Mouse (Mus musculus) adrenal gland, adult 2 months (tissue): ENCODE measurements around the gene Nomo1. TPM values are rescaled to one million over a fixed set of nuclear protein-coding genes. Genes with fewer than 3 reads are reported as not detected.

Experiments used
- DNase-seq: peaks from one replicate; pipeline ENCODE4 v3.0.0; 2021
- long read RNA-seq: library from polyadenylated mRNA; stranded (forward); transcript quantifications from one replicate; pipeline ENCODE4 v2.0.0, GENCODE M21; 2021
- polyA plus RNA-seq: library from polyadenylated mRNA; depleted of rRNA; stranded (reverse); fragments of >200 nt; gene quantifications from 2 replicates; pipeline ENCODE4 v1.2.3, GENCODE M21; 2012; rRNA removed
- total RNA-seq, 2 experiments: library from RNA; stranded (reverse); gene quantifications; 2 replicates each; pipeline ENCODE4 v1.2.3; 2021

The Nomo1 gene
- total RNA-seq = 10 to 100 TPM; 58.7 to 65.3 TPM
- polyA plus RNA-seq = 25.1 and 34.3 TPM in 2 replicates
- long read RNA-seq, full-length matches to known transcripts = 30 of 45 reads
- long read RNA-seq, partial matches to known transcripts = 14 of 45 reads
- long read RNA-seq, other reads (novel, unspliced or antisense) = 1 of 45 reads

GRCm38 (mm10) chr7:46033109-46033869 is at the start of gene Nomo1:
Nomo1 (plus strand) TSS chr7:46033698.
- peak; percentile 98 for DNase-seq

DNA sequence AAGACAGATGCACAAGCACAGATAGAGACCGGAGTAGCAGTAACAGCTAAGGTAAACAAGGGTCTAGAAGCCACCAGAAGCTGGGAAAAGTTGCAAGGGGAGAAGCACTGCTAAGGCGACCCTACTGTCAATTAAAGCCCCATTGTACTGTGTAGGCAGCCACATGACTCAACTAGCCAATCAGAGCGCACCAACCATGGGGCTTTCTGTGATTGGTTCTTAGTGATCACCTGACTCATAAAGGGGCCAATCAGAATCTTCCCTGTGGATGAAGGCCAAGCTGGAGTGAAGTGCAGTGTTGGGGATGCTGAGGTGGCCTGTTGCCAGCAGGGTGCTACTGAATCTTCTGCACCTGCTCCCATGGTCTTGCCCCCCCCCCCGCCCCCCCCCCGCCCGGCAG is 46.6 kb upstream of the Nomo1 start:
- DNase-seq = no peak

- no peak for DNase-seq
Observed at GRCm38 (mm10) chr7:45988344-45988743, 45.2 kb upstream of the Nomo1 start.

DNA sequence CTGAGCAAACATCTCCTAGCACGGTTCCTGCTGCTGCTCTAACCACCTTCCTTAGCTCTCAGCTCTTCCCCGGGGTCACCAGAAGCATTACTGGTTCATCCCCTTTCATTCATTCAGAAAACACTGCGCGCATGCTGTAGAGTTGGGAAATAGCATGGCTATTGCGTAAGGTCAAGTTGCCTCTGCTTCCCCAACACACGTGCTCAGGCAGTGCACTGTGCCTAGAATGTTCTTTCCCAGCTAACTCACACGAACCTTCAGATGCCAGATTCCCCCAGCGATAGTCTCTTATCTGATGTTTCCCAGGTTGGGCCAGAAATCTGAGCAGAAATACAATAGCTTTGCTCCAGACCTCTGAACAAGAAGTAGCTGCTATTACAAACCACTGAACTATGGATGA is 41.0 kb upstream of the Nomo1 start:
- DNase-seq = no peak

- no peak for DNase-seq
Observed at GRCm38 (mm10) chr7:46000577-46000976, 32.9 kb upstream of the Nomo1 start.

DNA sequence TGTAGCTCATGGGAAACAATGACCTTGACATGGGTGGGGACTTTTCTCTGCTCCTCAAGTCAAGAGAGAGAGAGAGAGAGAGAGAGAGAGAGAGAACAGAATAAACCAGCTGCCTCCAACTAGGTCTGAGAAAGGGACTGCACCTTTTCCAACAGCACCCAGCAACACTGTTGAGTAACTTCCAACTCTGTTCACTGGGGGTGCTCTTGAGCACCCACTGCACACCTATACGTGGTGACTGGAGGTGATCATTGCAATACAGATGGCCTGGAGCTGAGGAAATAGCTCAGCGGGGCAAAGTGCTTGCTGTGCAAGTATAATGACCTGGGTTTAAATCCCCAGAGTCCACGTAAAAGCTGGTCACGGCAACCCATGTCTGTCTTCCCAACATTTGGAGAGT is 30.8 kb upstream of the Nomo1 start:
- no peak for DNase-seq

DNA sequence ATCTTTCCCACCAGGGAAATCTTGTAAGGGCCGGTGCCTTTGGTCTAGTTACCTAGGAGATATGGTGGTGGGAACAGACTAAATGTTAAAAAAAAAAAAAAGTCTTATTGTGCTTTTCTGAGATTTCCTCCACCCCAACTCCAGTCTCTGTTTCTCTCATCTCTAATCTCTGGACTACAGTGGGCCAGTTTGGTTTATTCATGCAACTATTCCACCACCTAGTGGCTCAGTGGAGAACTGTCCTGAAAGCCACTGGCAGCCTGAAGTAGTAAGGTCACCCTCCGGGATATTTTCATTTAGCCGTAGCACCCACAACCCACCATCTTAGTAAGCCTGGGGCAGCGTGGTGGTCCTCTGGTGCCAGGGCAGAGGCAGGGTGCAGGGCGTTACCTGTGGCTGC is 23.9 kb upstream of the Nomo1 start:
- DNase-seq = peak; percentile 63

GRCm38 (mm10) chr7:46012121-46012520 is 21.4 kb upstream of the Nomo1 start:
- DNase-seq = no peak

GRCm38 (mm10) chr7:46013266-46014010 is 20.1 kb upstream of the Nomo1 start:
- peak; percentile 47 for DNase-seq

DNA sequence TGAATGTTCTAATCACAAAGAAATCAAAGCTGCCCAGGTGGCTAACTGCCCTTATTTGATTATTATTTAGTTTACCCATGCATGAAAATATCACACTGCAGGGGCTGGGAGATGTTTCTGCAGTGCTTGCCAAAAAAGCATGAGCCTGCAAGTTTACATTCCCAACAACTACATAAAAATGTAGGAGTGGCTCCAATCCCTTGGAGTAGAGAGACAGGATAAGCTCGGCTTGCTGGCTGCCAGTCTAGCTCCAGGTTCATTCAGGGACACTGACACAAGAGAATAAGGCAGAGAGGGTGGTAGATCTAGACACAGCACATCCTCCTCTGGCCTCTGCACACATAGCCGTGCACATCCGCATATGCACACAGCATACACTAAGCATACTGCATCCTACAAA is 13.9 kb upstream of the Nomo1 start:
- DNase-seq = no peak

DNA sequence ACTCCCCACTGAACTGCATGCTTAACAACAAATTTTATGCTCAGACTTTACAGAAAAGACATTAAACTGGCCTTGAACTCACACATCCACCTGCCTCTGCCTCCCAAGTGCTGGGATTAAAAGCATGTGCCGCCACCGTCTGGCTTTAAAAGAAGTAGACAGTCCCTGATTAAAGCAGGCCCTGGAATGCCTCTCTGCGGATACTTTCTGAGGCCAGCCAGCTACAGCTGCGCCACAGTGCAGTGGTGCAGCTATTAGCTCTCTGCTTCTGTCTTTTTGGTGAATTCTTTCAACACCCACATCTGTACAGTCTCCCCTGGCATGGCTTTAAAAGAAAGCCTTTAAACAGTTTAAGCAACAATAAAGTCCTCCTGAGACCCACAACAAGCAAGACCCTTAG is 11.5 kb upstream of the Nomo1 start:
- no peak for DNase-seq

DNA sequence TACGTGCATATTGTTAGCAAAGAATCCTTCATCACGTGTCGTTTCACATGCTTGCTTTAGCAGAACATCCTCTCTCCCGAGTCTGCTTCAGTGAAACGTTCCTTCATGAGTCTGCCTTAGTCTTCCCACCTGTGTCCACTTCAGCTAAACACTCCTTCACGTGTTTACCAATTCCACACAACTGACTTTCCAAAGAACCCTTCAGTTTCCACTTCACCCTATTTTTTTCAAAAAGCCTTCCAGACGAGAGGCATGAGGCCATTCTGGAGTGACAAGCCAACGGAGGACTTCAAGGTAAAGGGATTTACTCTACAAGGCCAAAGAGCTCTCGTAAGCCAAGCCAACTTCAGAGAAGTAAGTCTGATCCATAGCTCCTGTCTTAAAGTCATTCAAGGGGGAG is 8.1 kb upstream of the Nomo1 start:
- no peak for DNase-seq

DNA sequence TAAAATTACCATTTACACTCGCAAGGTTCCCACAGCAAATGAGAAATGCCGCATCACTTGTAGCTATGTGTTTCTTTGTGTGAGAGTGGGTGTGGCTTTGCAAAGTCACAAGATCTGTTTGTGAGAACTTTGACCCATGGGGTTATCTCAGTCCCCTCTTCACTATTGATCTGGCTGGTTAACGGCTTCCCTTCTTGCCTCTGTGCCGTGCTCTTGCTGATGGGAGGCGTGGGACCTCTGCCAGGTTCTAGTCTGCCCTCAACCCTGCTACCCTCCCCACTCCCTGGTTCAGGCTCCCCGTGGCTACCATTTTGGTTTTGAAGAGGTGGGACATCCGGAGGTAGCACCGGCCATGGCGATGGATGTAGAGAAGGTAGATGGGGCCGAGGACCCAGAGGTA is 4.8 kb upstream of the Nomo1 start:
- no peak for DNase-seq

DNA sequence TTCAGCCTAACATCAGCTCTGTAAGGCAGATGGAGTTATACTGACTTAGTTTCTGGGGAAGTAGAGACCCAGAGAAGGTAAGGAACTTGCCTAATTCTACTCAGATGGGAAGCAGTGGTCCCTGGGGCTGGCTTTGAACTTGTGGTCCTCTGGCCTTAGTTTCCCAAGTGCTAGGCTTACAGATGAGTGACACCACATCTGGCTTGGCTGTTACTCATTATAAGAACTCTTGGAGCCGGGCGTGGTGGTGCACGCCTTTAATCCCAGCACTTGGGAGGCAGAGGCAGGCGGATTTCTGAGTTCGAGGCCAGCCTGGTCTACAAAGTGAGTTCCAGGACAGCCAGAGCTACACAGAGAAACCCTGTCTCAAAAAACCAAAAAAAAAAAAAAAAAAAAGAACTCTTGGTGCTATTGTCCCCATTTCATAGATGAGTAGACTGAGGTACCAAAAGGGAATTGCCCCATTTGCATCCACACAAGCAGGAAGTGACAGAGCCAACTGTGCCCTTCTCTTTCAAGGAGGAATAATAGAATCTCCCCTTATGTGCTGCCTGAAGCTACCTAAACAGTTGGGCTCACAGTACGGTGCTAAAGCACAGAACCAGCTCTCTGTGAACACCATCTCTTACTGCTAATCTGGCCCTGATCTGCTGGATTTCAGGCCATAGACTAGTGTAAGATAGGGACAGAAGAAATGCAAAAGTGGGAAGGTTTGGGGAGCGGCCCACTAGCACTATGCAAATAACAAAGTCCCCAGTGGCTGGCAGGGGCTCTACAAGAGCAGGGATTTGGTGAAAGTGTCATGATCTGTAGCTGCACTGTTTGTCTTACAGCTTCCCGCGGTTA is 4.0 kb upstream of the Nomo1 start:
- no peak for DNase-seq

- DNase-seq = peak; percentile 45
Observed at GRCm38 (mm10) chr7:46030145-46030488, 3.4 kb upstream of the Nomo1 start, which contains the start of gene Abcc6. Abcc6 (minus strand) TSS chr7:46030302.

DNA sequence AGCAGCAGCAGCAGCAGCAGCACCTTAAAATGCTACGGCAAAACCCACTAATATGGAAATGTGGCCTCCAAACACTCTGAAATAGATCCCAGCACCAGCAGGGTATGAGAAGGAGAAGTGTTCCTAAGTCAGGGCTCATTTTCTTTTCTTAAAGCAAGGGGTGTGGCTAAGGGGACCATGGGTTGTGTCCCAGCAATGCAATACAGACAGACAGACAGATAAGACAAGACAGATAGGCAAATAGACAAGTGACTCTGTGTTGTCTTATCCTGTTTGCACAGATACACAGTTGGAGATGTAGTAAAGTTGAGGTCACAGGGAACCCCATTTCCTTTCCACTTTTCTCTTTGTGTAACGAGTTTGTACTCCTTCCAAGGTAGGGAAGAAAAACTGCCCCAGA is 2.4 kb upstream of the Nomo1 start:
- no peak for DNase-seq

DNA sequence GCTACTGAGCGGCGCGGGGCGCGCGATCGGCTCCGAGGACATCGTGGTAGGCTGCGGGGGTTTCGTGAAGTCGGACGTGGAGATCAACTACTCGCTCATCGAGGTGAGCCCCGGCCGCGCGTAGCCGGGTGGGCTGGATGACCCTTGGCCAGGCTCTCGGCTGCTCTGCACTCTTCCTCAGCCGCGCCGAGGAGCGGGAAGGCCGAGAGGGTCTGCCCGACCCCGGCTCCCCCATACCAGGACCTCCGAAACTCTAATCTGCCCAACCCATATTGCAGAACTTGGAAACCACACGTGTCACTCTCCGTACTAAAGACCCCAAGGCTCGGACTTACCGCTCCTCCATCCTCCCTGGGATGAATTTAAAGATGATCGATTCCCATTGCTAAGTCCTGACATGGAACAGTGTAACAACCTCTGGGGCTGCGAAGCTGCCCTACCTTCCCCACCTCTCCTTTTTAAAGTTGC is 406 bp downstream of the Nomo1 start:
- DNase-seq = no peak

DNA sequence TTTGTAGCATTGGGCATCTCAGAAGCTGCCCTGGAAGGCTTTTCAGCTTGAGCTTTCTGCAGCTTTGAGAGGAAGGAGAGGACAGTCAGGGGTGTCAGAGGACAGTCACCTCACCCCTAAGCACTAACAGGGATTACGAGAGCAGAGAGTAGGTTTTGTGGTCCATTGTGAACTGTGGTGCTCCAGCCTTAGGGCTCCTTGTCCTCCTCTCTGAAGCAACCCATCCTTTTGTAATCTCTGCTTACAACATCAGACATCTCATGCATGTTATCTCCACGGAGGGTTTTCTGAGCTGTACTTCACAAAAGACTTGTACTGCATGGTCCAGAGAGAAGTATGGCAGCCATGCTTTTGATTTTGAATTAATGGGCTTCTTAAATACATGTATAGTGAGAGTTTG is 1.5 kb downstream of the Nomo1 start:
- DNase-seq = no peak

DNA sequence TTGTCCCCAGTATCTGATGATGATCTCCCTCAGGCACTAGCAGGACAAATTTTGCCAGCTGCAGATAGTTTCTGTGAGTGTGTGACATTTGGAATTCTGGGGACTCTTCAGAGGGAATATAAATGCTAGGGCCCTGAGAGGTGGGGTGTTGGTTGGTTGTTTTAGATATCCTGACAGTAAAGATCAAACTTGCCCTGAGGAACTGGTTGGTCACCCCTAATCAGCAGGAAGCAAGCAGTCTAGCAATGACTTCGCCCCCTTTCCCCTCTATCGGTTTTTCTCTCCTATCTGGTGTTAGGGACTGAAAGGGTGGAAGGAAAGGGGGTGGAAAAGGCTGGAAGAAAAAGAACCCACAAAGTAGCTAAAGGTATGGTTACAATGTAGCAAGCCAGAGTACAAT is 2.0 kb downstream of the Nomo1 start:
- DNase-seq = no peak

DNA sequence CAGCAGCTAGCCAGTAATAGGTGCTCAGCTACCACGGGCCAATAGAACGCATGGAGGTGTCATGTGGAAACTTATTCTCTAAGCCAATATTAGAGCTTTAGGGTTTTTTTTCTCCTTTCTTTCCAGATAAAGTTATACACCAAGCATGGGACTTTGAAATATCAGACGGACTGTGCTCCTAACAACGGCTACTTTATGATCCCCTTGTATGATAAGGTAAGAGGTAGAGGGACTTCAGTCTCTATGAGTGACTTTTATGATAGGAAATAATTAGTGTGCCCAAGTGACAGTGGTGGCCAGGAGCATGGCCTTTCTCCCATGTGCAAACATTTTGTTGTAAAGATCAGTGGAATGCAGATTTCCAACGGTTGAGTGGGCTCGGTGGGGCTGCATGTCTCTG is 3.9 kb downstream of the Nomo1 start:
- DNase-seq = no peak

DNA sequence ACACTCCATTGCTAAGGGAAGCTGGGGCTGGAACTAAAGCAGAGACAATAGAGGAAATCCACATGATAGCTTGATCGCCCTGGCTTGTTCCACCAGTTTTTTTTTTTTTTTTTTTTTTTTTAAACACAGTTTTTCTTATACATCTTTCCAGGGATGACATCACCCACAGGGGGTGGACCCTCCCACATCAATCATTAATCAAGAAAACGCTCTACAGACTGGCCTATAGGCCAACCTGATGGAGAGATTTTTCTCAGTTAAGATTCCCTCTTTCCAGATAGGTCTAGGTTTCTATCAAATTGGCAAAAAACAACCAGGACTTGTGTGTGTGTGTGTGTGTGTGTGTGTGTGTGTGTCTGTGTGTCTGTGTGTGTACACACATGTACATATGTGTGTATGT is 6.4 kb downstream of the Nomo1 start:
- DNase-seq = no peak

DNA sequence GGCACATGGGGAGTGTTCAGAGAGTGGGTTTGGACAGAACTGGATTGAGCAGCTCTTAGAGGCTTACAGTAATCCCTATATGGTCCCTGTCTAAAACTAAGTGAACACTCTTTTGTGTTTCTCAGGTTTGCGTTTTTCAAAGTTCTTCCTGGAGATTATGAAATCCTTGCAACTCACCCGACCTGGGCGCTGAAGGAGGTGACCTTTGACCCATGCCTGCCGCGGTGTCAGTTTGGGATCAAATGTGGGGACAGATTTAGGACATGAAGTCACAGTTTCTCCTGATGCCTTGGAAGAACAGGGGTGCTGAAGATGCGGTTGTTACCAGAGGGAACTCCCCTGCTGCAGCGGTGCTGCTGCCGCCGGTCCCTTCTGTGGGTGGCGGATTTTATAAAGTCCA is 10.6 kb downstream of the Nomo1 start:
- DNase-seq = no peak
